Mouse (Mus musculus) embryonic facial prominence, embryonic 13.5 days (tissue): Measurements from ENCODE around the gene Rab7b. TPM values are rescaled to one million over a fixed set of nuclear protein-coding genes. Genes with fewer than 3 reads are reported as not detected.
A peak's percentile ranks its signal among the peaks of the same experiment; 100 is the strongest.

Experiments
- ATAC-seq: fragments of 200-750 bp; cut with Nextera tagmentation; 2 replicates; pipeline ENCODE4 v1.8.0; 2017; ENCODE audit warnings: low read depth; ENCODE audit not compliant: insufficient number of reproducible peaks, insufficient read depth, low FRiP score, low TSS enrichment
- H3K27ac ChIP-seq: fragments of 300-500 bp; sonication (generic); 2 replicates; pipeline ENCODE4 v1.5.1; 2015; ENCODE audit warnings: moderate library complexity, mild to moderate bottlenecking, inconsistent platforms
- H3K27me3 ChIP-seq: fragments of 300-500 bp; sonication (generic); 2 replicates; pipeline ENCODE4 v1.6.1; 2015; ENCODE audit warnings: mild to moderate bottlenecking, inconsistent platforms
- H3K36me3 ChIP-seq: fragments of 300-500 bp; sonication (generic); 2 replicates; pipeline ENCODE4 v1.6.1; 2015; ENCODE audit warnings: mild to moderate bottlenecking, inconsistent platforms
- H3K4me1 ChIP-seq: fragments of 300-500 bp; sonication (generic); 2 replicates; pipeline ENCODE4 v1.6.1; 2015; ENCODE audit warnings: inconsistent platforms
- H3K4me2 ChIP-seq: fragments of 300-500 bp; sonication (generic); 2 replicates; pipeline ENCODE4 v1.6.1; 2015; ENCODE audit warnings: moderate library complexity, mild to moderate bottlenecking, inconsistent platforms
- H3K4me3 ChIP-seq: fragments of 300-500 bp; sonication (generic); 2 replicates; pipeline ENCODE4 v1.5.1; 2015; ENCODE audit warnings: mild to moderate bottlenecking, inconsistent platforms
- H3K9ac ChIP-seq: fragments of 300-500 bp; sonication (generic); 2 replicates; pipeline ENCODE4 v1.6.1; 2015; ENCODE audit warnings: mild to moderate bottlenecking, inconsistent platforms
- H3K9me3 ChIP-seq: fragments of 300-500 bp; sonication (generic); 2 replicates; pipeline ENCODE4 v1.6.1; 2016; ENCODE audit warnings: inconsistent platforms
- WGBS: fragments of 180-500 bp; shearing (Covaris S2); methylation state at CpG from one replicate; pipeline ENCODE4 v1.1.7; 2015; ENCODE audit warnings: mixed read lengths; 5-methylcytosine and 5-hydroxymethylcytosine counted together
- polyA plus RNA-seq: library from polyadenylated mRNA; unstranded; fragments of >200 nt; fragmentation: Nextera tagmentation; extraction: Ambion mirVana; gene quantifications from 2 replicates; pipeline ENCODE4 v1.2.1, GENCODE M21; 2015

Rab7b gene
- polyA plus RNA-seq, 1 experiment from 2014 or later = 5.0 TPM

DNA sequence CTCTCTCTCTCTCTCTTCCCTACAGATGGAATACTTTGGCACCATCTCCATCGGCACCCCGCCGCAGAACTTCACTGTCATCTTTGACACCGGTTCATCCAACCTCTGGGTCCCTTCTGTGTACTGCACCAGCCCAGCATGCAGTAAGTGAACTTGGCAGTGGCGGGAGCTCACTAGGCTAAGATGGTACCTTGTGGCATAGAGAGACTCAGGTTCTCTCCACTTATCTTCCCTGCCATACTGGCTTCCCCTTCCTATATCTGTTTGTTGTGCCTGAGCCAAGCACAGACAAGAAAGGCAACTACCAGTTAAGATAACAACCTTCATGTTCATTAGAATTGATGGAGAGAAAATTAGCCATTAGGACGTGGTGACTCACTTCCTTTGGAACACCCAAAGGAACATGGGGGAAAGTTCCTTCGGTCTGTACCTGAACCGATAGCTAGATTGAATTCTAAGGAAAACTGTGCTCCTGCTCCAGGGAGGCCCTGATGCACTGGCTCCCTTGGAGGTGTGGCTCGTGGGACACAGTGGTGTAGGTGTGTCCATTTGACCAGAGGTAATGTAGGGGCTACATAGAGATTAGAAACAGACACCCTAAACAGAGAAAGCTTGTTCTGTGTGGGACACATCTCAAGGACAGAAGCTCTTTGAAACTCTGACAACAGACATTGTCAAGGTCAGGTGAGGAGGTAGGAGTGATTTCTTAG is 25.1 kb upstream of the Rab7b start:
- Histone ChIP-seq H3K27me3 (no peaks in the 10 kb centered on the region), H3K4me2 (no peak overlapping the region), H3K27ac (no peak overlapping the region), H3K4me3 (no peak overlapping the region), H3K9ac (no peak overlapping the region), H3K9me3 (no peaks in the 10 kb centered on the region), H3K36me3 (no peaks in the 10 kb centered on the region), H3K4me1 (no peaks in the 10 kb centered on the region)
- ATAC-seq = no peak
- WGBS = 84% methylated on average over 9 of the region's 9 CpGs

- ATAC-seq = no peak
- H3K4me2 ChIP-seq = no peak overlapping the region
- H3K27me3 ChIP-seq = no peaks in the 10 kb centered on the region
- H3K27ac ChIP-seq = no peak overlapping the region
- H3K9ac ChIP-seq = no peak overlapping the region
- no peaks in the 10 kb centered on the region for H3K36me3 ChIP-seq
- peaks cover 3% of the 10 kb centered on the region; the same call in 1 of the 2 replicates for H3K4me1 ChIP-seq
- WGBS = 85% methylated on average over 5 of the region's 5 CpGs
- H3K9me3 ChIP-seq = no peaks in the 10 kb centered on the region
- no peak overlapping the region for H3K4me3 ChIP-seq
These were observed 24.4 kb upstream of the Rab7b start for GRCm38 (mm10) chr1:131664136-131664535.

- Histone ChIP-seq H3K36me3 (no peaks in the 10 kb centered on the region), H3K9me3 (no peaks in the 10 kb centered on the region), H3K9ac (no peak overlapping the region), H3K27ac (no peak overlapping the region), H3K4me3 (no peak overlapping the region), H3K27me3 (no peaks in the 10 kb centered on the region), H3K4me1 (peaks cover 7% of the 10 kb centered on the region; the same call in 1 of the 2 replicates), H3K4me2 (no peak overlapping the region)
- no peak for ATAC-seq
- 79% methylated on average over 1 of the region's 1 CpGs for WGBS
These were observed 22.6 kb upstream of the Rab7b start for GRCm38 (mm10) chr1:131665886-131666285.

DNA sequence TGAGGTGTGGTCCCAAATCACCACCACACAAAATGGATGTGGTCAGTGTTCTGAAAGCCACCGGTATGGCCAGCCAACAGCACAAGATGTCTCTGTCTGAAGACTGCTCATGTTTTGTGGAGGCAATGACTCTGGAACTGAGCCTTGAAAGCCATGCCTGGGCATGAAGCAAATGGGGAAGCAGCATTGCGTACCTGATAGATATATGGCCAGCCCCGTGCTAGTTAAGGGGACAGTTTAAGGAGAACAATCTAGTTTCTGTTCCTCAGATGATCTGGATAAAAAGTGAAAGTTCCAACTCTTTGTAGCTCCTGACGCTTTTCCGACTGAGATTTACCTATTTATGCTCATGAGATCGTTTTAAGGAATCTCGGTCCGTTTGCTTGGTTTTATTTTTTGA is 17.4 kb upstream of the Rab7b start:
- Histone ChIP-seq H3K36me3 (no peaks in the 10 kb centered on the region), H3K4me2 (no peak overlapping the region), H3K4me3 (no peak overlapping the region), H3K9me3 (no peaks in the 10 kb centered on the region), H3K4me1 (peaks cover 7% of the 10 kb centered on the region; the same call in 1 of the 2 replicates), H3K9ac (no peak overlapping the region), H3K27ac (no peak overlapping the region), H3K27me3 (no peaks in the 10 kb centered on the region)
- 93% methylated on average over 8 of the region's 8 CpGs for WGBS
- no peak for ATAC-seq

DNA sequence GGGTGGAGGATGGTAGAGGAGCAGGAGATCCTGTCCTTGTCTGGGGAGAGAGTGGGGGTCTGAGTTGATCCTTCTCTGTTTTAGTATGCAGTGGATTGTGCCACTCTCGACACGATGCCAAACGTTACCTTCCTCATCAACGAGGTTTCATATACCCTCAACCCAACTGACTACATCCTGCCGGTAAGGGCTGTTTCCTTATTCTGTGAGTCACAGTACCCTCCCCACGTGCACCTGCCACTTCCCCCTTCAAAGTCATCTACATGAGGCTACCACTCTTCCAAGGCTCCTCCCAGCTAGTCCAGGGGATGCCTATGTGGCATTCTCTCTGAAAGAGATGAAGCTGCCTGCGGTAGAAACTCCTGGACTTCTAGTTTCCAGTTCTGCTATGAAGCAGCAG is 16.1 kb upstream of the Rab7b start:
- H3K9ac ChIP-seq = no peak overlapping the region
- H3K36me3 ChIP-seq = no peaks in the 10 kb centered on the region
- H3K4me2 ChIP-seq = no peak overlapping the region
- H3K4me3 ChIP-seq = no peak overlapping the region
- H3K27ac ChIP-seq = no peak overlapping the region
- no peaks in the 10 kb centered on the region for H3K27me3 ChIP-seq
- H3K4me1 ChIP-seq = peaks cover 7% of the 10 kb centered on the region; the same call in 1 of the 2 replicates
- H3K9me3 ChIP-seq = no peaks in the 10 kb centered on the region
- WGBS = 81% methylated on average over 7 of the region's 7 CpGs
- no peak for ATAC-seq

DNA sequence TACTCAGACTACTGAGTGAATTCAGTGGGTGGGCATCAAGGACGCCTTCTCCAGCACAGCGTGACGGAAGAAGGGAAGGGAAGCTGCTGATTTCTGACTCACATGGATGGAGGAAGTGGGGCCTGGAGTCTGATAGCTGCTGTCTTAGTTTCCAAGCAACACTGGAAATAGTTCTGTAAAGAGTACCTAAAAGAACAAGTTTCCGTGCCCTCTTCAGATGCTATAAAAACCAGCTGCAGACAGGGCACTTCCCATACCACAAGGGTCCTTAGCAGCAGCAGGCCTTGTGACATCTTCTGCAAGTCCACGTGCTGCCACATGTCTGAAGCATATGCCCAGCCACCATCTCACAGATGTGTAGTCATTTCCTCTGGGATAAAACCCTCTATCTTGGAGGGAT is 8.9 kb upstream of the Rab7b start:
- H3K4me3 ChIP-seq = no peak overlapping the region
- WGBS = 73% methylated on average over 5 of the region's 5 CpGs
- no peaks in the 10 kb centered on the region for H3K4me1 ChIP-seq
- no peak overlapping the region for H3K9ac ChIP-seq
- no peak overlapping the region for H3K4me2 ChIP-seq
- H3K36me3 ChIP-seq = no peaks in the 10 kb centered on the region
- H3K9me3 ChIP-seq = no peaks in the 10 kb centered on the region; the same call in 1 of the 2 replicates
- no peak for ATAC-seq
- no peaks in the 10 kb centered on the region for H3K27me3 ChIP-seq
- H3K27ac ChIP-seq = no peak overlapping the region

GRCm38 (mm10) chr1:131687739-131688138 is 756 bp upstream of the Rab7b start:
- Histone ChIP-seq H3K36me3 (no peaks in the 10 kb centered on the region), H3K4me1 (peaks cover 11% of the 10 kb centered on the region), H3K9ac (no peak overlapping the region), H3K27ac (no peak overlapping the region), H3K27me3 (no peaks in the 10 kb centered on the region), H3K9me3 (no peaks in the 10 kb centered on the region), H3K4me3 (no peak overlapping the region), H3K4me2 (no peak overlapping the region)
- WGBS = 91% methylated on average over 2 of the region's 2 CpGs
- ATAC-seq = no peak

DNA sequence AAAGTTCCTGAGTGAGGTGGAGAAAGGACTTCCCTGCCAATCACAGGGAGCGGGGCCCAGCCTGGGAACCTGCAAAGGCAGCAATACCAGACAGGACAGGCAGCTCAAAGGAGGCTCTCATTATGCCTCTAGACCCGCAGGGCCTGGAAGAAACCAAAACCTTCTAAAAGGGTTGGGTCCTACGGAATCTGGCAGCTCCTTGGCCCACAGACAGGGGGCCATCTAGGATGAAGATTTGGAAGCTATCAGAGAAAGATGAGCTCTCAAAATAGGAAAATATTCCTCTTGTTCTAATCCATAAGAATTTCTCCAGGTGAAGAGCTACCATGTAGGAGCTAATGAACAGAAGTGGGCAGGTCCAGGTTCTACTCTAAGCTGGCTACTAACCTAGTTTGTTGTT is 521 bp downstream of the Rab7b start:
- Histone ChIP-seq H3K9me3 (no peaks in the 10 kb centered on the region), H3K36me3 (no peaks in the 10 kb centered on the region), H3K4me3 (no peak overlapping the region), H3K27me3 (no peaks in the 10 kb centered on the region), H3K27ac (no peak overlapping the region), H3K4me1 (peaks cover 11% of the 10 kb centered on the region), H3K9ac (no peak overlapping the region), H3K4me2 (no peak overlapping the region)
- ATAC-seq = no peak
- WGBS = 64% methylated on average over 3 of the region's 3 CpGs

DNA sequence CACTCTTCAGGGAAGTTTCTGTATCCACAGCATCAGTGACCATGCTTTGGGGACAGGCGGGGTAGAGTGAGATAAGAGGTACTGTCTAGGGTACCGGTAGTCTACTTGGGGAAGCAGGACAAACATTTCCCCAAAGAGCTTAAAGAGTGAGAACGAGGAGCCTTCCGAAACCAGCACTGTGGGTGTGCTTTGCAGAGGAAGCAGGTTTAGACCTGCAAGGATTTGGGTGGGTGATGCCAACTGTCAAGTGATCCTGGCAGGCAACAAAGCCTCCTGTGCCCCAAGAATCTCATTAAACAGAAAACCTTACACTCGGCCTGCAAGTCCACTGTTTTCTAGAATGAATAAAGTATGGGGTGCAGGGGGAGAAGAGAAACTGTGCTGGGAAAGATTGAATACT is 1.4 kb downstream of the Rab7b start:
- Histone ChIP-seq H3K9ac (no peak overlapping the region), H3K36me3 (no peaks in the 10 kb centered on the region), H3K4me1 (peaks cover 11% of the 10 kb centered on the region), H3K4me3 (no peak overlapping the region), H3K4me2 (0 out of 2 replicates have a peak overlapping the region, but pooled peaks have one; percentile 12), H3K27me3 (no peaks in the 10 kb centered on the region), H3K27ac (no peak overlapping the region), H3K9me3 (no peaks in the 10 kb centered on the region)
- no peak for ATAC-seq
- WGBS = 80% methylated on average over 5 of the region's 5 CpGs

DNA sequence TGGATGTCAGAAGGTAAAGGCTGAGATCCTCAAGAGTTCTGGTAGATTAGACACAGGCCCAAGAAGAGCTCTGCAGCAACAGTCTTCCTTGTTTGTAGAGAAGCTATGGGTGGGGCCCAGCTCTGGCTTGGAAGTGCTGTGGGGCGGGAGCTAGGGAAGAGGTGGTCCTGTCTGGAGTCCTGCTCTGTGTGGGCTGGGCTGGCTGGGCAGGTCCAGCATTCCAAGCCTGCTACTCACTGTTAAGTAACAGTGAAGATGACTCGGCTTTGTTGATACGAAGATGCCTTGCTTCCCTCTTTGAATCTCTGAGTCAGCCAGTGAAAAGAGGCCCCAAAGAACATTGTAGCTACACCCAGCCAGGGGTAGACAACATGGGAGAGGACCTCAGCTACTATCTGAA is 1.9 kb downstream of the Rab7b start:
- Histone ChIP-seq H3K27ac (peak overlapping the region; percentile 57; the same call in 1 of the 2 replicates), H3K27me3 (no peaks in the 10 kb centered on the region), H3K4me3 (no peak overlapping the region), H3K36me3 (no peaks in the 10 kb centered on the region), H3K4me1 (peaks cover 11% of the 10 kb centered on the region), H3K9me3 (no peaks in the 10 kb centered on the region), H3K4me2 (0 out of 2 replicates have a peak overlapping the region, but pooled peaks have one; percentile 4), H3K9ac (no peak overlapping the region)
- WGBS = 59% methylated on average over 3 of the region's 3 CpGs
- peak; percentile 63; the same call in 1 of the 2 replicates for ATAC-seq

GRCm38 (mm10) chr1:131691356-131691755 is 2.9 kb downstream of the Rab7b start:
- H3K36me3 ChIP-seq = no peaks in the 10 kb centered on the region
- ATAC-seq = no peak
- H3K4me2 ChIP-seq = no peak overlapping the region
- no peaks in the 10 kb centered on the region for H3K27me3 ChIP-seq
- peaks cover 12% of the 10 kb centered on the region for H3K4me1 ChIP-seq
- H3K9me3 ChIP-seq = no peaks in the 10 kb centered on the region
- H3K4me3 ChIP-seq = no peak overlapping the region
- H3K27ac ChIP-seq = no peak overlapping the region; the same call in 1 of the 2 replicates
- no peak overlapping the region for H3K9ac ChIP-seq

DNA sequence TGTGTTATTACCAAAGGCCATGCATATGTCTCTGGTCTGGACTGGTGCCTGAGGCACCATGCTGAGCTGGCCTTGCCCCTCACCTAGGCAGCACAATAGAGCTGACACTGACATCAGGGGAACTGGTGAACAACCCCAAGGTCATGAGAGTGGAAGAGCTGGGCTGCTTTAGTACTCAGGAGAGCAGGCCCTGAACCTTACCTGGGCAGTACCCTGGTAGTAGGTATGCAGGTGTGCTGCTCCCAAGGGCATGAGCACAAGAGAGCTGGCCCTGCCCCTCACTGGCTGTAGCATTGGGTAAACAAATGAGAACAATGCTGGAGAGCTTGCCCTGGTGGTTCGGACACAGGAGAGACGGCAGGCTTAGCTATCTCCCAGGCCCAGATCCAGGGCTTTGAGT is 6.8 kb downstream of the Rab7b start:
- WGBS = 82% methylated on average over 2 of the region's 2 CpGs
- no peak overlapping the region for H3K4me2 ChIP-seq
- H3K9me3 ChIP-seq = no peaks in the 10 kb centered on the region
- peaks cover 14% of the 10 kb centered on the region for H3K4me1 ChIP-seq
- H3K27me3 ChIP-seq = no peaks in the 10 kb centered on the region
- ATAC-seq = no peak
- no peak overlapping the region for H3K27ac ChIP-seq
- H3K4me3 ChIP-seq = no peak overlapping the region
- H3K36me3 ChIP-seq = no peaks in the 10 kb centered on the region
- H3K9ac ChIP-seq = no peak overlapping the region
